Mouse (Mus musculus): ENCODE data around the gene Gm28043.

- TF ChIP-seq MAX (IDR thresholded peaks at IDR 0.05; ENCODE audit: low read length), result no peak
- no peak for TF ChIP-seq POLR2A (IDR thresholded peaks at IDR 0.05; ENCODE audit: low read depth, low read length)
- no peak for TF ChIP-seq RCOR1 (conservative IDR thresholded peaks at IDR 0.05; ENCODE audit: low read depth, low read length)
- no peak for TF ChIP-seq NRF1 (IDR thresholded peaks at IDR 0.05; ENCODE audit: low read depth, low read length)
- TF ChIP-seq IRF4 (IDR thresholded peaks at IDR 0.05; ENCODE audit: low read depth, low read length), result no peak
- no peak for TF ChIP-seq USF2 (conservative IDR thresholded peaks at IDR 0.05; ENCODE audit: low read depth, low read length)
- no peak for TF ChIP-seq UBTF (IDR thresholded peaks at IDR 0.05; ENCODE audit: low read depth, low read length)
- no peak for TF ChIP-seq MAFK (IDR thresholded peaks at IDR 0.05; ENCODE audit: insufficient replicate concordance, low read length)
- TF ChIP-seq JUN (IDR thresholded peaks at IDR 0.05; ENCODE audit: insufficient read depth, low read depth, low read length), result no peak
- no peak for TF ChIP-seq CTCF (conservative IDR thresholded peaks at IDR 0.05 in 1 of 2, IDR thresholded peaks at IDR 0.05 in 1 of 2; ENCODE audit: low read depth in 2 of 2, low read length in 2 of 2)
- TF ChIP-seq JUND (conservative IDR thresholded peaks at IDR 0.05; ENCODE audit: low read depth, low read length), result no peak
- no peak for TF ChIP-seq EP300 (IDR thresholded peaks at IDR 0.05; ENCODE audit: low read length)
Observed at GRCm38 (mm10) chr17:29628946-29629345, 14.3 kb downstream of the Gm28043 start.
